Mouse (Mus musculus): ENCODE results near the gene Map3k9.

The Map3k9 gene

GRCm38 (mm10) chr12:81787262-81787661 lies 6.3 kb upstream of the Map3k9 start:
- DNase-seq (ENCODE audit: low read depth in 1 of 2, low spot score in 2 of 2) = no peak

- no peak for DNase-seq (ENCODE audit: low read depth in 1 of 2, low spot score in 2 of 2)
Observed at GRCm38 (mm10) chr12:81783301-81783700, 2.3 kb upstream of the Map3k9 start.

GRCm38 (mm10) chr12:81782606-81783005 lies 1.6 kb upstream of the Map3k9 start:
- DNase-seq (ENCODE audit: low read depth in 1 of 2, low spot score in 2 of 2) = no peak

GRCm38 (mm10) chr12:81780271-81781093 lies 493 bp downstream of the Map3k9 start:
- no peak for DNase-seq (ENCODE audit: low read depth in 1 of 2, low spot score in 2 of 2)

GRCm38 (mm10) chr12:81779831-81780230 lies 1.1 kb downstream of the Map3k9 start:
- DNase-seq (ENCODE audit: low read depth in 1 of 2, low spot score in 2 of 2) = no peak

GRCm38 (mm10) chr12:81776191-81776590 lies 4.8 kb downstream of the Map3k9 start:
- DNase-seq (ENCODE audit: low read depth in 1 of 2, low spot score in 2 of 2) = no peak

GRCm38 (mm10) chr12:81775641-81776040 lies 5.3 kb downstream of the Map3k9 start:
- no peak for DNase-seq (ENCODE audit: low read depth in 1 of 2, low spot score in 2 of 2)

- DNase-seq (ENCODE audit: low read depth in 1 of 2, low spot score in 2 of 2) = no peak
Observed at GRCm38 (mm10) chr12:81774186-81774585, 6.8 kb downstream of the Map3k9 start.

GRCm38 (mm10) chr12:81769458-81769857 lies 11.5 kb downstream of the Map3k9 start:
- no peak for DNase-seq (ENCODE audit: low read depth in 1 of 2, low spot score in 2 of 2)

GRCm38 (mm10) chr12:81765386-81765785 lies 15.6 kb downstream of the Map3k9 start:
- DNase-seq (ENCODE audit: low read depth in 1 of 2, low spot score in 2 of 2) = no peak

GRCm38 (mm10) chr12:81764370-81764769 lies 16.6 kb downstream of the Map3k9 start:
- DNase-seq (ENCODE audit: low read depth in 1 of 2, low spot score in 2 of 2) = no peak

GRCm38 (mm10) chr12:81754651-81755050 lies 26.3 kb downstream of the Map3k9 start:
- DNase-seq (ENCODE audit: low read depth in 1 of 2, low spot score in 2 of 2) = peak; percentile 51 to 58

GRCm38 (mm10) chr12:81751116-81751515 lies 29.9 kb downstream of the Map3k9 start:
- no peak for DNase-seq (ENCODE audit: low read depth in 1 of 2, low spot score in 2 of 2)

- no peak for DNase-seq (ENCODE audit: low read depth in 1 of 2, low spot score in 2 of 2)
Observed at GRCm38 (mm10) chr12:81748918-81749317, 32.1 kb downstream of the Map3k9 start.

- no peak for DNase-seq (ENCODE audit: low read depth in 1 of 2, low spot score in 2 of 2)
Observed at GRCm38 (mm10) chr12:81748021-81748576, 32.9 kb downstream of the Map3k9 start.

- no peak for DNase-seq (ENCODE audit: low read depth in 1 of 2, low spot score in 2 of 2)
Observed at GRCm38 (mm10) chr12:81746400-81747024, 34.5 kb downstream of the Map3k9 start.

- DNase-seq (ENCODE audit: low read depth in 1 of 2, low spot score in 2 of 2) = no peak
Observed at GRCm38 (mm10) chr12:81735246-81736070, 45.5 kb downstream of the Map3k9 start.

- DNase-seq (ENCODE audit: low read depth in 1 of 2, low spot score in 2 of 2) = no peak
Observed at GRCm38 (mm10) chr12:81726246-81726822, 54.6 kb downstream of the Map3k9 start.

- DNase-seq (ENCODE audit: low read depth in 1 of 2, low spot score in 2 of 2) = no peak
Observed at GRCm38 (mm10) chr12:81724776-81725175, 56.2 kb downstream of the Map3k9 start.

- DNase-seq (ENCODE audit: low read depth in 1 of 2, low spot score in 2 of 2) = peak in 1 of 2 experiments; percentile 22
Observed at GRCm38 (mm10) chr12:81723375-81723774, 57.6 kb downstream of the Map3k9 start.

GRCm38 (mm10) chr12:81719715-81720114 lies 61.3 kb downstream of the Map3k9 start:
- DNase-seq (ENCODE audit: low read depth in 1 of 2, low spot score in 2 of 2) = peak; percentile 52 to 61
